Mouse (Mus musculus): ENCODE measurements around the gene Vps37d. TPM values are rescaled to one million over a fixed set of nuclear protein-coding genes. Genes with fewer than 3 reads are reported as not detected.

Vps37d gene
- total and polyA plus RNA-seq, 2 experiments, result 0.18 to 0.66 TPM

DNA sequence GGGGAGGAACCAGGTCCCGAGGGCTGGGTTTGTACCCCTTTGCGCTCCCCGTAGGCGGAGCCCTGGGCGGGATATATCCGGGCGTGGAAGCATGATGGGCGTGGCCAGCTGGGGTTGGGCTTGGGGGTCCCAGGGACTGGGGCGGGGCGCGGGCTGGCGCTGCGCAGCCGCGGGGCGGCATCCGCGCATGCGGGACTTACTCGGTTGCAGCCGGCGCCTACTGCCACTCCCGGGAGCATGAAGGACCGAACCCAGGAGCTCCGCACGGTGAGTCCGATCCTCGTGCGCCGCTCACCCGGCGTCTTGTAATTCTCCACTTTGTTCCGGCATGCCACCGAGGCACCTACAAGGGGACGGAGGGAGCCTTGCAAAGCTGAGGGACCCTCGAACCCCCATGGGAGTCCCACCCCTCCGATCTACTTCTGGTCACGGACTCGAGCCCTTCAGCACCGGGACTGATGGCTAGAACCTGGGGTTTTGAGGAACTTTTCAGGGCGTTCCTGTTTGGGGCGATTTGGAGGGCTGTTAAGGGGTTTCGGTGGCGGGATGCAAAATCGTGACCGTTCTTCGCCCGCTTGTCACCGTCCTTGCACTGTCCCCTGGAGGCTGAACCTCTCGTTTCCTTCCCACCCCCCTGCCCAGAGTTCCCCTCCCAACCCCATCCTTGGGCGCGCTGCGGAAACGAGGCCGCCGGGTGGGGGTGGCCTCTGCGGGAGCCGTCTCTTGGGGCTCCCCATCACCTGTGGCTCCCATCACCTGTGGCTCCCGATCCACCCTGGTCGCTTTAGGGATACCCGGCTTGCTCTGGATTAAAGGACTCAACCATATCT lies 54.5 kb downstream of the Vps37d start, which contains the start of gene Stx1a:
Gene Stx1a (plus strand): TSS at position 139 of the 830 bp plus-strand sequence.
- H3K4me3 ChIP-seq (ENCODE audit: insufficient read depth, low read depth, low read length), result peak within 1 kb of the TSS; percentile 80
- no peak within 1 kb of the TSS for H3K27ac ChIP-seq (replicated peaks; ENCODE audit: insufficient read depth, low read depth, low read length)
- H3K4me1 ChIP-seq (ENCODE audit: control insufficient read depth, insufficient read depth, low read length), result peaks cover 2% of the 10 kb centered on the region; the same call in 1 of the 2 replicates
- H3K27me3 ChIP-seq (ENCODE audit: control insufficient read depth, insufficient read depth, low read length), result peaks cover 5% of the 10 kb centered on the region; the same call in 1 of the 2 replicates
- 2% methylated on average over 61 of the region's 61 CpGs for WGBS
- TF ChIP-seq CTCF (IDR thresholded peaks at IDR 0.05; ENCODE audit: low read depth, low read length), result no peak
- TF ChIP-seq POLR2A (IDR thresholded peaks at IDR 0.05; ENCODE audit: extremely low read depth, insufficient read depth, low read length), result no peak
- no peaks in the 10 kb centered on the region for H3K79me2 ChIP-seq (ENCODE audit: control insufficient read depth, insufficient read depth, low read length)
- no peaks in the 10 kb centered on the region for H3K36me3 ChIP-seq (ENCODE audit: control insufficient read depth, insufficient read depth, low read length)
- peak within 1 kb of the TSS; percentile 79 for H3K9ac ChIP-seq (ENCODE audit: low read depth, low read length)
- DNase-seq (ENCODE audit: extremely low read depth, low read depth, low spot score), result no peak

Other genes starting within 250 kb of the Vps37d start
- gene Tmem270, start 171.5 kb downstream of the Vps37d start, total RNA-seq (2014; rRNA removed), result not detected in 2 replicates
- gene Tmem270, start 171.5 kb downstream of the Vps37d start, polyA plus RNA-seq (2012; rRNA removed), result not detected in 2 replicates
- gene Cldn13, start 162.7 kb downstream of the Vps37d start, total RNA-seq (2014; rRNA removed), result not detected in 2 replicates
- gene Cldn13, start 162.7 kb downstream of the Vps37d start, polyA plus RNA-seq (2012; rRNA removed), result not detected in 2 replicates
- gene Mettl27, start 145.9 kb downstream of the Vps37d start, total RNA-seq (2014; rRNA removed), result 13.5 and 19.1 TPM in 2 replicates
- gene Mettl27, start 145.9 kb downstream of the Vps37d start, polyA plus RNA-seq (2012; rRNA removed), result 17.9 and 30.0 TPM in 2 replicates
- 0.09 and 0.13 TPM in 2 replicates for gene Cldn4, start 131.3 kb downstream of the Vps37d start, total RNA-seq (2014; rRNA removed)
- 0.09 and 0.36 TPM in 2 replicates for gene Cldn4, start 131.3 kb downstream of the Vps37d start, polyA plus RNA-seq (2012; rRNA removed)
- 49.9 and 86.6 TPM in 2 replicates for gene Cldn3, start 92.1 kb downstream of the Vps37d start, total RNA-seq (2014; rRNA removed)
- gene Cldn3, start 92.1 kb downstream of the Vps37d start, polyA plus RNA-seq (2012; rRNA removed), result 290 and 291 TPM in 2 replicates
- gene Abhd11, start 69.1 kb downstream of the Vps37d start, total RNA-seq (2014; rRNA removed), result 35.9 and 38.1 TPM in 2 replicates
- 77.6 and 78.8 TPM in 2 replicates for gene Abhd11, start 69.1 kb downstream of the Vps37d start, polyA plus RNA-seq (2012; rRNA removed)
- 0.09 and 0.13 TPM in 2 replicates for gene Stx1a, start 54.8 kb downstream of the Vps37d start, total RNA-seq (2014; rRNA removed)
- 1.1 and 1.3 TPM in 2 replicates for gene Stx1a, start 54.8 kb downstream of the Vps37d start, polyA plus RNA-seq (2012; rRNA removed)
- 7.1 and 8.6 TPM in 2 replicates for gene Dnajc30, start 14.1 kb downstream of the Vps37d start, total RNA-seq (2014; rRNA removed)
- gene Dnajc30, start 14.1 kb downstream of the Vps37d start, polyA plus RNA-seq (2012; rRNA removed), result 39.9 and 45.7 TPM in 2 replicates
- 32.7 and 38.4 TPM in 2 replicates for gene Bud23, start 13.3 kb downstream of the Vps37d start, total RNA-seq (2014; rRNA removed)
- 50.9 and 51.7 TPM in 2 replicates for gene Bud23, start 13.3 kb downstream of the Vps37d start, polyA plus RNA-seq (2012; rRNA removed)
- 198 and 237 TPM in 2 replicates for gene Mlxipl, start 11.6 kb upstream of the Vps37d start, total RNA-seq (2014; rRNA removed)
- gene Mlxipl, start 11.6 kb upstream of the Vps37d start, polyA plus RNA-seq (2012; rRNA removed), result 444 and 617 TPM in 2 replicates
- gene Tbl2, start 71.4 kb upstream of the Vps37d start, total RNA-seq (2014; rRNA removed), result 5.8 and 8.0 TPM in 2 replicates
- gene Tbl2, start 71.4 kb upstream of the Vps37d start, polyA plus RNA-seq (2012; rRNA removed), result 9.6 and 10.1 TPM in 2 replicates
- 10.5 and 11.9 TPM in 2 replicates for gene Bcl7b, start 90.0 kb upstream of the Vps37d start, total RNA-seq (2014; rRNA removed)
- 17.6 and 20.2 TPM in 2 replicates for gene Bcl7b, start 90.0 kb upstream of the Vps37d start, polyA plus RNA-seq (2012; rRNA removed)
- gene Baz1b, start 109.0 kb upstream of the Vps37d start, total RNA-seq (2014; rRNA removed), result 26.9 and 27.5 TPM in 2 replicates
- 8.8 and 11.9 TPM in 2 replicates for gene Baz1b, start 109.0 kb upstream of the Vps37d start, polyA plus RNA-seq (2012; rRNA removed)
- gene Fzd9, start 173.0 kb upstream of the Vps37d start, total RNA-seq (2014; rRNA removed), result not detected in 2 replicates
- gene Fzd9, start 173.0 kb upstream of the Vps37d start, polyA plus RNA-seq (2012; rRNA removed), result 0.05 and 0.07 TPM in 2 replicates